Mouse (Mus musculus): ENCODE data around the gene Il33. TPM values are rescaled to one million over a fixed set of nuclear protein-coding genes. Genes with fewer than 3 reads are reported as not detected.

The Il33 gene
- polyA plus RNA-seq, 1 experiment from 2014 or later: 0.63 TPM

DNA sequence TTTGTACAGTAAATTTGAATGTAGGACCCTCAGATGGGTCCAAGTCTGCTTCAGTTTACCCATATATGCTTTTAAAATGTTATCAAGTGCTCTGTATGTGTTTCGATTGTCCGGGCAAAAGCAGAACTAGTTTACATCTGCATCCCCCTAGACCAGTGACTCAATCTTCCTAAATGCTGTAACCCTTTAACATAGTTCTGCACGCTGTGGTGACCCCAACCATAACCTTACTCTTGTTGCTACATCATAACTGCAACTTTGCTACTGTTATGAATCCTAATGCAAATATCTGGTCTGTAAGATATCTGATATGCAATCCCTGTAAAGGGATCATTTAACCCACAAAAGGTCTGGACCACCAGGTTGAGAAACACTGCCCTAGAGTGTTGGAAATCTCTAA, 28.9 kb downstream of the Il33 start:
- Histone ChIP-seq H3K4me1 (ENCODE audit: control insufficient read depth, insufficient read depth, low read length) (no peaks in the 10 kb centered on the region), H3K27ac (replicated peaks; ENCODE audit: low read depth, low read length) (no peak overlapping the region), H3K4me2 (ENCODE audit: low read depth, low read length) (no peak overlapping the region), H3K36me3 (replicated peaks; ENCODE audit: control insufficient read depth, insufficient read depth, low read depth, low read length) (no peaks in the 10 kb centered on the region), H3K27me3 (ENCODE audit: control insufficient read depth, insufficient read depth, low read length) (no peaks in the 10 kb centered on the region), H3K4me3 (ENCODE audit: low read depth, low read length) (no peak overlapping the region), H3K9me3 (replicated peaks; ENCODE audit: control insufficient read depth, low read length) (no peaks in the 10 kb centered on the region), H3K9ac (replicated peaks; ENCODE audit: low read length) (no peak overlapping the region)
- 89% methylated on average over 3 of the region's 3 CpGs for WGBS
- no peak for ATAC-seq (replicated peaks; ENCODE audit: insufficient number of reproducible peaks, low FRiP score, low TSS enrichment, low read depth)
- DNase-seq (ENCODE audit: low spot score): no peak

GRCm38 (mm10) chr19:29955454-29955853, 30.5 kb downstream of the Il33 start:
- DNase-seq (ENCODE audit: low spot score) (no peak), ATAC-seq (replicated peaks; ENCODE audit: insufficient number of reproducible peaks, low FRiP score, low TSS enrichment, low read depth) (no peak)
- H3K4me3 ChIP-seq (ENCODE audit: low read depth, low read length): no peak overlapping the region
- no peaks in the 10 kb centered on the region for H3K4me1 ChIP-seq (ENCODE audit: control insufficient read depth, insufficient read depth, low read length)
- 76% methylated on average over 2 of the region's 2 CpGs for WGBS
- H3K4me2 ChIP-seq (ENCODE audit: low read depth, low read length): no peak overlapping the region
- H3K9me3 ChIP-seq (replicated peaks; ENCODE audit: control insufficient read depth, low read length): no peaks in the 10 kb centered on the region
- H3K36me3 ChIP-seq (replicated peaks; ENCODE audit: control insufficient read depth, insufficient read depth, low read depth, low read length): no peaks in the 10 kb centered on the region
- no peak overlapping the region for H3K9ac ChIP-seq (replicated peaks; ENCODE audit: low read length)
- no peak overlapping the region for H3K27ac ChIP-seq (replicated peaks; ENCODE audit: low read depth, low read length)
- no peaks in the 10 kb centered on the region for H3K27me3 ChIP-seq (ENCODE audit: control insufficient read depth, insufficient read depth, low read length)

GRCm38 (mm10) chr19:29960906-29961305, 36.0 kb downstream of the Il33 start:
- Histone ChIP-seq H3K4me2 (ENCODE audit: low read depth, low read length) (no peak overlapping the region), H3K9ac (replicated peaks; ENCODE audit: low read length) (no peak overlapping the region), H3K4me3 (ENCODE audit: low read depth, low read length) (no peak overlapping the region), H3K27me3 (ENCODE audit: control insufficient read depth, insufficient read depth, low read length) (no peaks in the 10 kb centered on the region), H3K27ac (replicated peaks; ENCODE audit: low read depth, low read length) (no peak overlapping the region), H3K4me1 (ENCODE audit: control insufficient read depth, insufficient read depth, low read length) (no peaks in the 10 kb centered on the region), H3K36me3 (replicated peaks; ENCODE audit: control insufficient read depth, insufficient read depth, low read depth, low read length) (no peaks in the 10 kb centered on the region), H3K9me3 (replicated peaks; ENCODE audit: control insufficient read depth, low read length) (no peaks in the 10 kb centered on the region; the same call in 1 of the 2 replicates)
- DNase-seq (ENCODE audit: low spot score): no peak
- no peak for ATAC-seq (replicated peaks; ENCODE audit: insufficient number of reproducible peaks, low FRiP score, low TSS enrichment, low read depth)
- 85% methylated on average over 4 of the region's 4 CpGs for WGBS

DNA sequence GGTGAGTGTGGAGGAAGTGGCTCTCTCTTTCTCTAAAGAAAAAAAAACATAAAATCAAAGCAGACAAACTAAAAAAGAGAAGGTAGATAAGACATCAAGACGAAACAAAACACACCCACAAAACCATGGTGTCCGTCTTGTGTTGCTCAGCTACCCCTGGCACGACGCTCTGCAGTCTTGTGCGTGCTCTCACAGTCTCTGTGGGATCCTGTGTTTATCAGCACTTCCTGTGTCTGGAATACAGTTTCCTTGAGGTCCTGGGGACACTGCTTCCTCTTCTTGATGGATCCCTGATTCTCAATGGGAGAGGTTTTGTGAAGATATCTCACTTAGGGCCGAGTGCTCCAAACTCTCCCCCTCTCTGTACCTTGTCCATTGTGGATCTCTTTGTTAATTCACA, 36.9 kb downstream of the Il33 start:
- Histone ChIP-seq H3K9me3 (replicated peaks; ENCODE audit: control insufficient read depth, low read length) (no peaks in the 10 kb centered on the region; the same call in 1 of the 2 replicates), H3K36me3 (replicated peaks; ENCODE audit: control insufficient read depth, insufficient read depth, low read depth, low read length) (no peaks in the 10 kb centered on the region), H3K9ac (replicated peaks; ENCODE audit: low read length) (no peak overlapping the region), H3K4me3 (ENCODE audit: low read depth, low read length) (no peak overlapping the region), H3K27ac (replicated peaks; ENCODE audit: low read depth, low read length) (no peak overlapping the region), H3K27me3 (ENCODE audit: control insufficient read depth, insufficient read depth, low read length) (no peaks in the 10 kb centered on the region), H3K4me1 (ENCODE audit: control insufficient read depth, insufficient read depth, low read length) (no peaks in the 10 kb centered on the region), H3K4me2 (ENCODE audit: low read depth, low read length) (no peak overlapping the region)
- ATAC-seq (replicated peaks; ENCODE audit: insufficient number of reproducible peaks, low FRiP score, low TSS enrichment, low read depth) (no peak), DNase-seq (ENCODE audit: low spot score) (no peak)
- 88% methylated on average over 6 of the region's 6 CpGs for WGBS

DNA sequence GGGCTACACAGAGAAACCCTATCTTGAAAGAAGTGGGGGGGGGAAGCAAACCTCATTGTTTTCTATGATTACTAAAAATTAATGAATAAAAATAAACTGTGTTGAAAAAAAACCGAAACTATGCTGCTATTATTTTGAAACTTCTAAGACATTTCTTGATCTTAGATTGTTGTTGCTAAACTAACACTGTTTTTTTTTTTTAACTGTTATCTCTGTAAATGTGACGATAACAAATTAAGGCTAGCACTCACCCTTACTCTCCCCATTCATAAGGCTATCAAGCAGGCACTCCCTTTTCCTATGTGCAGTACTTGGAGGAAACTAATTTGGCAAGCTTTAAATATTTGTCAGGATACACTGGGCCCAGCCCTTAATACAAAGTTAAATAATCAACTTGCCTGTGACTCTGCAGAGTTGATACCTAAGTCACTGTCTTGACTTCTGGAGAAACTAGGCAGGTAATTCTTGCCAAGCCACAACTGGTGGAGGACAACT, 38.7 kb downstream of the Il33 start:
- no peak overlapping the region for H3K27ac ChIP-seq (replicated peaks; ENCODE audit: low read depth, low read length)
- no peak overlapping the region for H3K4me2 ChIP-seq (ENCODE audit: low read depth, low read length)
- no peak overlapping the region for H3K9ac ChIP-seq (replicated peaks; ENCODE audit: low read length)
- H3K4me1 ChIP-seq (ENCODE audit: control insufficient read depth, insufficient read depth, low read length): no peaks in the 10 kb centered on the region
- H3K4me3 ChIP-seq (ENCODE audit: low read depth, low read length): no peak overlapping the region
- DNase-seq (ENCODE audit: low spot score): no peak
- no peaks in the 10 kb centered on the region for H3K27me3 ChIP-seq (ENCODE audit: control insufficient read depth, insufficient read depth, low read length)
- no peaks in the 10 kb centered on the region; the same call in 1 of the 2 replicates for H3K9me3 ChIP-seq (replicated peaks; ENCODE audit: control insufficient read depth, low read length)
- H3K36me3 ChIP-seq (replicated peaks; ENCODE audit: control insufficient read depth, insufficient read depth, low read depth, low read length): no peaks in the 10 kb centered on the region
- WGBS: 68% methylated on average over 2 of the region's 2 CpGs
- ATAC-seq (replicated peaks; ENCODE audit: insufficient number of reproducible peaks, low FRiP score, low TSS enrichment, low read depth): no peak

GRCm38 (mm10) chr19:29967960-29968359, 43.0 kb downstream of the Il33 start:
- H3K36me3 ChIP-seq (replicated peaks; ENCODE audit: control insufficient read depth, insufficient read depth, low read depth, low read length): no peaks in the 10 kb centered on the region
- no peaks in the 10 kb centered on the region for H3K4me1 ChIP-seq (ENCODE audit: control insufficient read depth, insufficient read depth, low read length)
- no peak overlapping the region for H3K4me2 ChIP-seq (ENCODE audit: low read depth, low read length)
- H3K4me3 ChIP-seq (ENCODE audit: low read depth, low read length): no peak overlapping the region
- WGBS: 85% methylated on average over 3 of the region's 3 CpGs
- ATAC-seq (replicated peaks; ENCODE audit: insufficient number of reproducible peaks, low FRiP score, low TSS enrichment, low read depth): no peak
- H3K27ac ChIP-seq (replicated peaks; ENCODE audit: low read depth, low read length): no peak overlapping the region
- no peak overlapping the region for H3K9ac ChIP-seq (replicated peaks; ENCODE audit: low read length)
- H3K27me3 ChIP-seq (ENCODE audit: control insufficient read depth, insufficient read depth, low read length): no peaks in the 10 kb centered on the region
- no peak for DNase-seq (ENCODE audit: low spot score)
- H3K9me3 ChIP-seq (replicated peaks; ENCODE audit: control insufficient read depth, low read length): no peaks in the 10 kb centered on the region; the same call in 1 of the 2 replicates

GRCm38 (mm10) chr19:29973396-29973795, 48.5 kb downstream of the Il33 start:
- no peak for DNase-seq (ENCODE audit: low spot score)
- WGBS: 73% methylated on average over 5 of the region's 5 CpGs
- no peaks in the 10 kb centered on the region for H3K4me1 ChIP-seq (ENCODE audit: control insufficient read depth, insufficient read depth, low read length)
- H3K27ac ChIP-seq (replicated peaks; ENCODE audit: low read depth, low read length): no peak overlapping the region
- no peak overlapping the region for H3K9ac ChIP-seq (replicated peaks; ENCODE audit: low read length)
- no peak for ATAC-seq (replicated peaks; ENCODE audit: insufficient number of reproducible peaks, low FRiP score, low TSS enrichment, low read depth)
- H3K9me3 ChIP-seq (replicated peaks; ENCODE audit: control insufficient read depth, low read length): no peaks in the 10 kb centered on the region
- no peaks in the 10 kb centered on the region for H3K27me3 ChIP-seq (ENCODE audit: control insufficient read depth, insufficient read depth, low read length)
- no peaks in the 10 kb centered on the region for H3K36me3 ChIP-seq (replicated peaks; ENCODE audit: control insufficient read depth, insufficient read depth, low read depth, low read length)
- H3K4me3 ChIP-seq (ENCODE audit: low read depth, low read length): no peak overlapping the region
- no peak overlapping the region for H3K4me2 ChIP-seq (ENCODE audit: low read depth, low read length)

DNA sequence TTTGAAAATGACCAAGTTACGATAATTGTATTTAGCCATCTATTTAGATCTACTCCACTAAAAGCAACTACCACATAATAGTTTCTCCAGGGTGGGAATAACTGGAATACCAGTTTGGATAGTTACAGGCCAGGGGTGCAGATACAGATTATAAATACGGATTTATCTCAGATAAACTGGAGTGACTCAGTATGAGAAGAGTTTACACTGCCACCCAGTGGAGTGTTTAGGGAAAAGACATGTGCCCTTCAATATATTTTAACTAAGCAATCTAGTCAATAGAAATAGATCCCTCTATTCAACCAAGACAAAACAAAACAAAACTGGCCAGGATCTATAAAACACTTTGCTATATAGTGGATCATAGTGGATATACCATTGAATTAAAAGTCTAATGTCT, 53.9 kb downstream of the Il33 start:
- WGBS: 63% methylated on average over 2 of the region's 2 CpGs

More for the DNA sequence above, 53.9 kb downstream of the Il33 start:
- no peaks in the 10 kb centered on the region for H3K9me3 ChIP-seq (replicated peaks; ENCODE audit: control insufficient read depth, low read length)
- no peaks in the 10 kb centered on the region for H3K36me3 ChIP-seq (replicated peaks; ENCODE audit: control insufficient read depth, insufficient read depth, low read depth, low read length)
- DNase-seq (ENCODE audit: low spot score) (peak; percentile 67), ATAC-seq (replicated peaks; ENCODE audit: insufficient number of reproducible peaks, low FRiP score, low TSS enrichment, low read depth) (no peak)
- no peaks in the 10 kb centered on the region for H3K27me3 ChIP-seq (ENCODE audit: control insufficient read depth, insufficient read depth, low read length)
- no peaks in the 10 kb centered on the region for H3K4me1 ChIP-seq (ENCODE audit: control insufficient read depth, insufficient read depth, low read length)
- H3K4me2 ChIP-seq (ENCODE audit: low read depth, low read length): no peak overlapping the region
- H3K27ac ChIP-seq (replicated peaks; ENCODE audit: low read depth, low read length): no peak overlapping the region
- no peak overlapping the region for H3K9ac ChIP-seq (replicated peaks; ENCODE audit: low read length)
- no peak overlapping the region for H3K4me3 ChIP-seq (ENCODE audit: low read depth, low read length)
